Mouse (Mus musculus): ENCODE results near the gene Ptprd. TPM values are rescaled to one million over a fixed set of nuclear protein-coding genes. Genes with fewer than 3 reads are reported as not detected.

Gene Ptprd
- total RNA-seq, 2 experiments from 2014 or later, result 5.0 to 6.9 TPM

DNA sequence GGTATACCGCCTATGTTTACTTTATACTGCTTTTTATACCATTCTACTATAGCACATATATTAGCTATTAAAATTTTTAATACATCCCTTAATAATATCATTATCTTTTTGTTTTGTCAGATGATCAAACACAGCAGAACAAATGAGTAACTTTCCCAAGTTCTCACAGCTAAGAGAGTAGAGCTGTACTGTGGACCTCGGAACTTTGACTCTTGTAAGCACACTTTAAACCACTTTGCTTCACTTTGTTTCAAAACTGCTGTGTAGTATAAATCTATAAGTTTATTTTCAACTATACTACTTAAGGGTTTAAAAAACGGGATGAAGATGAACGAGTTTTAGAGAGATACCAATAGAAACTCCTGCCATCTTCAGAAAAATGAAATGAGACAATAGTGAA lies 1789.6 kb downstream of the Ptprd start:
- no peak overlapping the region for H3K4me3 ChIP-seq
- H3K27ac ChIP-seq, result no peak overlapping the region
- TF ChIP-seq CTCF (IDR thresholded peaks at IDR 0.05), result no peak
- intact Hi-C loops (cut with DNase I), result no loop called here
- DNase-seq, result no peak

DNA sequence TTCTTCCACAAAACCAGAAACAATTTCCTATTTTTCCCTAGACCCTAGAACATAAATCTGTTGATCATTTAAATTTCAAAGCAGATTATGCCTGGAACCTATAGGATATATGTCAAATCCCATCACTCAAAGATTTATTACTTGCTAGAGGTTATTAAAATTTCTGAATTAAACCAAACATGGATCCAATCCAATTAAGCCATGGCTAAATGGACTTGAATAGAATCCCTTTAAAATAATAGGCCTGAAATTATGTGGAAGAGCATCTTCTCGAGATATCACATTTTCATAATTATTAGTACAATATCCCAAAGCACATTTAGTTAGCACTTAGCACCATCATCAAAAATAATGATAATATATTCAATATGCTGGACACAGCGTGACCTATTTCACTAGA lies 1792.1 kb downstream of the Ptprd start:
- no peak overlapping the region for H3K4me3 ChIP-seq
- no peak for TF ChIP-seq CTCF (IDR thresholded peaks at IDR 0.05)
- no peak overlapping the region for H3K27ac ChIP-seq
- DNase-seq, result no peak
- intact Hi-C loops (cut with DNase I), result no loop called here

- Histone ChIP-seq H3K27ac (no peak overlapping the region), H3K4me3 (no peak overlapping the region)
- DNase-seq, result no peak
- no peak for TF ChIP-seq CTCF (IDR thresholded peaks at IDR 0.05)
- intact Hi-C loops (cut with DNase I), result no loop called here
These were observed 1794.1 kb downstream of the Ptprd start for GRCm38 (mm10) chr4:76417676-76418075.

- intact Hi-C loops (cut with DNase I), result no loop called here
- no peak for TF ChIP-seq CTCF (IDR thresholded peaks at IDR 0.05)
- Histone ChIP-seq H3K27ac (no peak overlapping the region), H3K4me3 (no peak overlapping the region)
- DNase-seq, result no peak
These were observed 1796.1 kb downstream of the Ptprd start for GRCm38 (mm10) chr4:76415624-76416023.

- intact Hi-C loops (cut with DNase I), result no loop called here
- no peak overlapping the region for H3K27ac ChIP-seq
- no peak overlapping the region for H3K4me3 ChIP-seq
- DNase-seq, result no peak
- TF ChIP-seq CTCF (IDR thresholded peaks at IDR 0.05), result no peak
These were observed 1797.2 kb downstream of the Ptprd start for GRCm38 (mm10) chr4:76414591-76414990.

- no peak overlapping the region for H3K27ac ChIP-seq
- intact Hi-C loops (cut with DNase I), result no loop called here
- DNase-seq, result no peak
- TF ChIP-seq CTCF (IDR thresholded peaks at IDR 0.05), result no peak
- no peak overlapping the region for H3K4me3 ChIP-seq
These were observed 1801.7 kb downstream of the Ptprd start for GRCm38 (mm10) chr4:76410053-76410452.

- H3K4me3 ChIP-seq, result no peak overlapping the region
- DNase-seq, result no peak
- intact Hi-C loops (cut with DNase I), result no loop called here
- TF ChIP-seq CTCF (IDR thresholded peaks at IDR 0.05), result no peak
- no peak overlapping the region for H3K27ac ChIP-seq
These were observed 1802.6 kb downstream of the Ptprd start for GRCm38 (mm10) chr4:76409159-76409558.

DNA sequence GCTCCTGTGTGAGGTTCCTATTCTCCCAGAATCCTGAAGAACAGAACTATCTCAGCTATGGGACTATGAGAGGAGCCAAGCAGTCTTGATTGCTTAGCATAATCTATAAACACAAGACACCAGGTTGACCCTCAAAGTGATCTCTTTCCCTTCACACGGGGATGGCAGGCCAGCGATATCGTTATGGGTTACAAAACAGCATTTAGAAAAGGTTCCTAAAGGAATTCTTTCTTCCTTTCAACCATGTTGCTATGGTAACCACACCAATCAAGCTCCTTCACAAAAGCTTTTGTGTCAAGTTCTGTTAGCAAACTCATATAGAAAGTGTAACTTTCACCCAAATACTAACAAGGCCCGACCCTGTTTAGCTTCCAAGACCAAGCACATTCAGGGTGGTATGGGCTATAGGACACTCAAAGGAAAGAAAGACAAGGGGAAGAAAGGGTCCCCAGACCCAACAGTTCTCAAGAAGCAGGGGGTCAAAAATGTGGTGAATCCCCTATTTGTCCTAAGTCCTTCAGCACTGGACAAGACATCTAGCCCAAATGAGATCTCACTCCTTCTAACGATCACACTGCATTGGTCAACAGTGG lies 1805.8 kb downstream of the Ptprd start:
- Histone ChIP-seq H3K27ac (no peak overlapping the region), H3K4me3 (no peak overlapping the region)
- DNase-seq, result no peak
- TF ChIP-seq CTCF (IDR thresholded peaks at IDR 0.05), result no peak
- intact Hi-C loops (cut with DNase I), result no loop called here

- TF ChIP-seq CTCF (IDR thresholded peaks at IDR 0.05), result no peak
- no peak overlapping the region for H3K27ac ChIP-seq
- intact Hi-C loops (cut with DNase I), result no loop called here
- H3K4me3 ChIP-seq, result no peak overlapping the region
- DNase-seq, result no peak
These were observed 1808.5 kb downstream of the Ptprd start for GRCm38 (mm10) chr4:76403219-76403618.

- no peak for TF ChIP-seq CTCF (IDR thresholded peaks at IDR 0.05)
- intact Hi-C loops (cut with DNase I), result no loop called here
- H3K27ac ChIP-seq, result no peak overlapping the region
These were observed 1823.9 kb downstream of the Ptprd start for GRCm38 (mm10) chr4:76387887-76388286.

DNA sequence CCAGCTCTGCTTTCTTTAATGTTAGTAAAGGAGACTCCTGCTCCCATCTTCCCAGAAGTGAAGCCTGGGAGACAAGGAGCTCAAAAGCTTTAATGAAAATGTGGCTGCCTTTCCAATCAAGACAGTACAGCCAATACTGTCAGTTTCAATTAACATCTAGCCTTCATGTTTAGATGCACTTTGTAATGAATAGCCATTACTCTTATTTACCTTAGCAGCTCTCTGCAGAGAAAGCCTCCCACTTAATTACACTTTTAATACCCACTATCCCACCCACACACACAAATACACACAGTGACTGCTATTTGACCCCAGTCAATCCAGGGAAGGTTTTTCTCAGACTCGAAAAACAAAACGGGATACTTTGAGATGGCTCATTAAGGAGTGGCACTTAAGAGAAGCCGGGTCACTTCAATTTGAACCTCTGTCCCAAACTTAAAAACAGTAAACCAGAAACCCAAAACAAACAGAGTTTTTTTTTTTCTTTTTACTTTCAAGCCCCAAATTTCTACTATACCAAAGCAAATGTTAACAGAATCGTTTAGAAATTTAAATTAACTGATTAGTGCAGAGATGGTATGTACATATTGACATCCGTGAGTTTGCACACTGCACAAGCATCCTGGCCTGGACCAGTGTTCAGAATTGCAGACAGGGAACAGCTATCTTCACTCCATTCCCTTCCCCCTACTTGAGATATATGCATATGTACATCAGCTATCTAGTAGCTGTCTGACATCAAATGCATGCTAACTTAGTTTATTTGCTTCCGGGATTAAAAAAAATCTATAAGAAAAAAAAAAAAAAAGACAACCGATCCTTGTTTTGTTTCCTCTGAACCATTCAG lies 1824.6 kb downstream of the Ptprd start:
- no peak for DNase-seq
- no peak for TF ChIP-seq CTCF (IDR thresholded peaks at IDR 0.05)
- intact Hi-C loops (cut with DNase I), result no loop called here
- Histone ChIP-seq H3K4me3 (no peak overlapping the region), H3K27ac (no peak overlapping the region)

More at GRCm38 (mm10) chr4:76387887-76388286, 1823.9 kb downstream of the Ptprd start:
- H3K4me3 ChIP-seq, result no peak overlapping the region
- no peak for DNase-seq

GRCm38 (mm10) chr4:76385818-76386217 lies 1825.9 kb downstream of the Ptprd start:
- DNase-seq, result no peak
- Histone ChIP-seq H3K27ac (no peak overlapping the region), H3K4me3 (no peak overlapping the region)
- intact Hi-C loops (cut with DNase I), result no loop called here
- no peak for TF ChIP-seq CTCF (IDR thresholded peaks at IDR 0.05)

- no peak overlapping the region for H3K27ac ChIP-seq
- no peak for TF ChIP-seq CTCF (IDR thresholded peaks at IDR 0.05)
- no peak for DNase-seq
- intact Hi-C loops (cut with DNase I), result no loop called here
- H3K4me3 ChIP-seq, result no peak overlapping the region
These were observed 1831.3 kb downstream of the Ptprd start for GRCm38 (mm10) chr4:76380312-76380917.

All from gastrocnemius, adult 2 months (tissue).